Mouse (Mus musculus) stomach, postnatal 0 days (tissue): ENCODE results near the gene Ruvbl2. TPM values are rescaled to one million over a fixed set of nuclear protein-coding genes. Genes with fewer than 3 reads are reported as not detected.

Experiments used
- ATAC-seq: fragments of 200-750 bp; cut with Nextera tagmentation; 2 replicates; pipeline ENCODE4 v1.8.0; 2017; ENCODE audit not compliant: low FRiP score, low TSS enrichment
- DNase-seq: peaks from one replicate; pipeline ENCODE4 v3.0.0-alpha.2; 2016; ENCODE audit warnings: low spot score
- H3K27ac ChIP-seq: fragments of 300-500 bp; sonication (generic); replicated peaks from 2 replicates; pipeline ENCODE4 v1.5.1; 2014; ENCODE audit warnings: mild to moderate bottlenecking, control low read depth
- H3K27me3 ChIP-seq: fragments of 300-500 bp; sonication (generic); 2 replicates; pipeline ENCODE4 v1.6.1; 2014; ENCODE audit warnings: low read length; ENCODE audit not compliant: control insufficient read depth, insufficient read depth
- H3K36me3 ChIP-seq: fragments of 300-500 bp; sonication (generic); 2 replicates; pipeline ENCODE4 v1.6.1; 2014; ENCODE audit warnings: low read length, mixed read lengths; ENCODE audit not compliant: control insufficient read depth, insufficient read depth
- H3K4me1 ChIP-seq: fragments of 300-500 bp; sonication (generic); replicated peaks from 2 replicates; pipeline ENCODE4 v1.6.1; 2014; ENCODE audit warnings: antibody characterized with exemption; ENCODE audit not compliant: control insufficient read depth, insufficient read depth
- H3K4me2 ChIP-seq: fragments of 300-500 bp; sonication (generic); replicated peaks from 2 replicates; pipeline ENCODE4 v1.6.1; 2014; ENCODE audit warnings: low read depth, mild to moderate bottlenecking, control low read depth, moderate library complexity
- H3K4me3 ChIP-seq: fragments of 300-500 bp; sonication (generic); 2 replicates; pipeline ENCODE4 v1.5.1; 2014; ENCODE audit warnings: low read depth, low read length, control low read depth
- H3K9ac ChIP-seq: fragments of 300-500 bp; sonication (generic); 2 replicates; pipeline ENCODE4 v1.6.1; 2014; ENCODE audit warnings: mild to moderate bottlenecking, low read length, control low read depth, mixed read lengths
- H3K9me3 ChIP-seq: fragments of 300-500 bp; sonication (generic); 2 replicates; pipeline ENCODE4 v1.6.1; 2016; ENCODE audit warnings: low read length; ENCODE audit not compliant: control insufficient read depth
- CTCF ChIP-seq: IDR thresholded peaks from 2 replicates; pipeline ENCODE4 v1.5.1; 2016; ENCODE audit warnings: antibody characterized with exemption, low read depth, mild to moderate bottlenecking, moderate library complexity
- EP300 ChIP-seq: optimal IDR thresholded peaks from 2 replicates; pipeline ENCODE3; 2016; ENCODE audit warnings: antibody characterized with exemption
- WGBS: fragments of 180-500 bp; shearing (Covaris S2); extraction: QIAGEN DNeasy Blood & Tissue Kit; methylation state at CpG from one replicate; pipeline ENCODE4 v1.1.7; 2014; 5-methylcytosine and 5-hydroxymethylcytosine counted together
- polyA plus RNA-seq: library from polyadenylated mRNA; unstranded; fragments of >200 nt; fragmentation: Nextera tagmentation; extraction: Ambion mirVana; gene quantifications from 2 replicates; pipeline ENCODE4 v1.2.1, GENCODE M21; 2015

Gene Ruvbl2
- polyA plus RNA-seq, 1 experiment from 2014 or later = 46.7 TPM

- 94% methylated on average over 5 of the region's 5 CpGs for WGBS
- H3K9ac ChIP-seq = no peak overlapping the region
- H3K4me1 ChIP-seq = peaks cover 9% of the 10 kb centered on the region
- no peak for DNase-seq
- no peaks in the 10 kb centered on the region for H3K9me3 ChIP-seq
- H3K36me3 ChIP-seq = 0 out of 2 replicates have a peak, but pooled peaks cover 2% of the 10 kb centered on the region
- H3K27ac ChIP-seq = no peak overlapping the region
- no peak for TF ChIP-seq EP300
- TF ChIP-seq CTCF = no peak
- no peak overlapping the region for H3K4me2 ChIP-seq
- H3K27me3 ChIP-seq = no peaks in the 10 kb centered on the region
- no peak for ATAC-seq
- H3K4me3 ChIP-seq = no peak overlapping the region
Observed at GRCm38 (mm10) chr7:45436444-45436843, 1.5 kb downstream of the Ruvbl2 start.

- H3K27ac ChIP-seq = peak overlapping the region; percentile 63
- H3K9ac ChIP-seq = peak overlapping the region; percentile 65
- 0 out of 2 replicates have a peak, but pooled peaks cover 3% of the 10 kb centered on the region for H3K36me3 ChIP-seq
- under 1% methylated on average over 16 of the region's 16 CpGs for WGBS
- ATAC-seq = no peak
- H3K4me2 ChIP-seq = peak overlapping the region; percentile 85
- peaks cover 9% of the 10 kb centered on the region for H3K4me1 ChIP-seq
- TF ChIP-seq CTCF (no peak), EP300 (no peak)
- no peak for DNase-seq
- peak overlapping the region; percentile 51 for H3K4me3 ChIP-seq
- no peaks in the 10 kb centered on the region for H3K9me3 ChIP-seq
- H3K27me3 ChIP-seq = no peaks in the 10 kb centered on the region
Observed at GRCm38 (mm10) chr7:45435038-45435437, 2.9 kb downstream of the Ruvbl2 start.

- H3K4me1 ChIP-seq = peaks cover 9% of the 10 kb centered on the region
- H3K9ac ChIP-seq = peak within 1 kb of the TSS; percentile 76
- peak within 1 kb of the TSS; percentile 53 for H3K4me3 ChIP-seq
- H3K4me2 ChIP-seq = peak within 1 kb of the TSS; percentile 94
- no peaks in the 10 kb centered on the region for H3K9me3 ChIP-seq
- peaks cover 6% of the 10 kb centered on the region; the same call in 1 of the 2 replicates for H3K36me3 ChIP-seq
- no peaks in the 10 kb centered on the region for H3K27me3 ChIP-seq
- TF ChIP-seq EP300 (peak; percentile 67), CTCF (peak; percentile 98)
- peak within 1 kb of the TSS; percentile 82 for H3K27ac ChIP-seq
- ATAC-seq (peak; percentile 96), DNase-seq (peak; percentile 100)
- WGBS = under 1% methylated on average over 45 of the region's 45 CpGs
Observed at GRCm38 (mm10) chr7:45434203-45435015, 3.5 kb downstream of the Ruvbl2 start, which contains the start of gene Gys1. Gene Gys1, plus strand, starts transcription at chr7:45434844.

GRCm38 (mm10) chr7:45433835-45434202, 4.1 kb downstream of the Ruvbl2 start:
- DNase-seq (no peak), ATAC-seq (no peak)
- peak overlapping the region; percentile 65; the same call in 1 of the 2 replicates for H3K27ac ChIP-seq
- peak overlapping the region; percentile 94 for H3K4me2 ChIP-seq
- no peak for TF ChIP-seq CTCF
- peaks cover 9% of the 10 kb centered on the region for H3K4me1 ChIP-seq
- peak overlapping the region; percentile 53 for H3K4me3 ChIP-seq
- no peaks in the 10 kb centered on the region for H3K27me3 ChIP-seq
- peak overlapping the region; percentile 76 for H3K9ac ChIP-seq
- 1% methylated on average over 7 of the region's 7 CpGs for WGBS
- peaks cover 8% of the 10 kb centered on the region for H3K36me3 ChIP-seq
- no peaks in the 10 kb centered on the region for H3K9me3 ChIP-seq

GRCm38 (mm10) chr7:45426556-45426955, 11.3 kb downstream of the Ruvbl2 start:
- no peak for ATAC-seq
- WGBS = 83% methylated on average over 8 of the region's 8 CpGs
- H3K9ac ChIP-seq = no peak overlapping the region

GRCm38 (mm10) chr7:45421194-45421593, 16.7 kb downstream of the Ruvbl2 start:
- no peak overlapping the region for H3K4me3 ChIP-seq
- no peak for TF ChIP-seq EP300
- no peak for TF ChIP-seq CTCF
- no peaks in the 10 kb centered on the region for H3K27me3 ChIP-seq
- H3K36me3 ChIP-seq = peaks cover 27% of the 10 kb centered on the region
- 92% methylated on average over 14 of the region's 14 CpGs for WGBS
- no peak overlapping the region for H3K27ac ChIP-seq
- H3K4me2 ChIP-seq = no peak overlapping the region
- no peak for ATAC-seq
- H3K9me3 ChIP-seq = no peaks in the 10 kb centered on the region
- no peak overlapping the region for H3K9ac ChIP-seq
- DNase-seq = no peak
- no peaks in the 10 kb centered on the region for H3K4me1 ChIP-seq

More at GRCm38 (mm10) chr7:45426556-45426955, 11.3 kb downstream of the Ruvbl2 start:
- H3K9me3 ChIP-seq = no peaks in the 10 kb centered on the region
- peaks cover 35% of the 10 kb centered on the region for H3K36me3 ChIP-seq
- no peak overlapping the region for H3K4me3 ChIP-seq
- TF ChIP-seq EP300 = no peak
- no peak for TF ChIP-seq CTCF
- H3K27ac ChIP-seq = no peak overlapping the region
- no peaks in the 10 kb centered on the region for H3K4me1 ChIP-seq
- no peak for DNase-seq
- H3K27me3 ChIP-seq = no peaks in the 10 kb centered on the region
- no peak overlapping the region for H3K4me2 ChIP-seq
